Mouse (Mus musculus) E14TG2a.4 (cell line): Measurements from ENCODE around the gene Olfr315.

ENCODE experiments used
- H3K27me3 ChIP-seq: 2 replicates; pipeline ENCODE4 v1.6.1; 2014; ENCODE audit warnings: low read length, control low read depth; ENCODE audit not compliant: insufficient read depth
- H3K36me3 ChIP-seq: 2 replicates; pipeline ENCODE4 v1.6.1; 2014; ENCODE audit warnings: low read length, control low read depth; ENCODE audit not compliant: insufficient read depth
- H3K4me1 ChIP-seq: replicated peaks from 2 replicates; pipeline ENCODE4 v1.6.1; 2014; ENCODE audit warnings: low read depth, low read length, control low read depth
- H3K4me3 ChIP-seq: replicated peaks from 2 replicates; pipeline ENCODE4 v1.5.1; 2014; ENCODE audit warnings: mild to moderate bottlenecking, low read length
- H3K9me3 ChIP-seq: 2 replicates; pipeline ENCODE4 v1.6.1; 2014; ENCODE audit warnings: low read length, control low read depth
- CTCF ChIP-seq: conservative IDR thresholded peaks from 2 replicates; pipeline ENCODE4 v1.5.1; 2014; ENCODE audit warnings: low read length
- NANOG ChIP-seq: IDR thresholded peaks from 2 replicates; pipeline ENCODE4 v1.6.1; 2014; ENCODE audit warnings: borderline replicate concordance, low read length, mixed read lengths
- POU5F1 ChIP-seq: IDR thresholded peaks from 2 replicates; pipeline ENCODE4 v1.6.1; 2014; ENCODE audit warnings: low read length, borderline replicate concordance

Olfr315 gene

GRCm38 (mm10) chr11:58787651-58788050, 14.7 kb downstream of the Olfr315 start:
- no peak overlapping the region for H3K4me3 ChIP-seq
- TF ChIP-seq POU5F1 (no peak), CTCF (no peak), NANOG (no peak)
- no peaks in the 10 kb centered on the region for H3K36me3 ChIP-seq
- H3K27me3 ChIP-seq: 0 out of 2 replicates have a peak, but pooled peaks cover 5% of the 10 kb centered on the region
- H3K4me1 ChIP-seq: no peaks in the 10 kb centered on the region; the same call in 1 of the 2 replicates
- H3K9me3 ChIP-seq: no peaks in the 10 kb centered on the region

DNA sequence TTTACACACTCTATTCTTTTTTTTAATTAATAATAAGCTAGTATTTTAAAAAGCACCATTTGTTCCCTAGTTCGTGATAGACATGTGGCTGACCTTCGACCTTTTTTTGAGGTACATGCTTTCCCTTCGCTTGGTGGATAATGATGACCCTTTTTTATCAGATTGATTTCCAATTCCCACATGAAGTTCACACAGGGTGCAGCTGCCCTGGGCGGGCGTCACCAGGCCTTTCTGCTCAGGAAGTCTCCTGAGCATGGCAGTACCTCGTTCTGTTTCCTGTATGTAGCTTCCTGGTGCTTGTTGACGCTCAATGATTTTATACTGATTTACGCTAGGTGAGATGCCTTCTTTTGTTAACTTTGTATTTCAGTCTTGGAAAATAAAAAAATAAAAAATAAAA, 15.4 kb downstream of the Olfr315 start:
- TF ChIP-seq POU5F1 (no peak), NANOG (no peak), CTCF (no peak)
- no peaks in the 10 kb centered on the region for H3K36me3 ChIP-seq
- H3K9me3 ChIP-seq: no peaks in the 10 kb centered on the region
- no peaks in the 10 kb centered on the region; the same call in 1 of the 2 replicates for H3K4me1 ChIP-seq
- H3K4me3 ChIP-seq: no peak overlapping the region
- H3K27me3 ChIP-seq: 0 out of 2 replicates have a peak, but pooled peaks cover 5% of the 10 kb centered on the region

DNA sequence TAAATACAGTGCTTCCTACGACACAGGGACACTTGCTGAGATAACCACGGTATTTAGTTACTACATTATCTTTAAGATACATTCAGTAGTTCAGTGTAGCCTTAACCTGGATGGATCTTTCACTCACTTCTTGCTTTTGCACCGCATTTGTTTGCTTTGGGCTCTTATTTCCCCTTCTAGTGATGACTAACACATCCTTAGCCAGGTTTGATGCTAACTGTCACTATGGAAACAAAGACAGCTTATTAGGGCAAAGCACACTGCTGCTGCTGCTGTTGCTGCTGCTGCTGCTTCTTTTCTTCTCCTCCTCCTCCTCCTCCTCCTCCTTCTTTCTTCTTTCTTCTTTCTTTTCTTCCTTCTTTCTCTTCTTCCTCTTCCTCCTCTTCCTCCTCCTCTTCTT, 16.5 kb downstream of the Olfr315 start:
- Histone ChIP-seq H3K4me3 (no peak overlapping the region), H3K4me1 (no peaks in the 10 kb centered on the region; the same call in 1 of the 2 replicates), H3K27me3 (0 out of 2 replicates have a peak, but pooled peaks cover 5% of the 10 kb centered on the region), H3K9me3 (no peaks in the 10 kb centered on the region), H3K36me3 (no peaks in the 10 kb centered on the region)
- TF ChIP-seq POU5F1 (no peak), NANOG (no peak), CTCF (no peak)

DNA sequence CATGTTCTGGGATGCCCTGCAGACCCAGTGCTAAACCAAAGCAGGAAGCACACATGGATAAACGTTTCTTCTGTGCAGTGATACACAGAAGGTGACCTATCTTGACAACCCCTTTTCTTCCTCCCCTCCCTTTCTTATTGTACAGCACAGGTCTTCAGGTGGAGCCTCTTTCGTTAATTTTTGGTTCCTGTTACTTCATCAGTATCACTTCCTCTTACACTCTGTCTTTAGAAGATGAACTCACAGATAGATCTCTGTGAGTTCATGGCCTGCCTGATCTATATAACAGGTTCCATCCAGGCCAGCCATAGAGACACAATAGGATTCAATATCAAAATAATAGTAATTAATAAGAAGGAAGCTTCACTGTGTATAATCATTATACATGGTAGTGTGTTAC, 17.1 kb downstream of the Olfr315 start:
- no peaks in the 10 kb centered on the region for H3K36me3 ChIP-seq
- TF ChIP-seq CTCF (no peak), POU5F1 (no peak), NANOG (no peak)
- H3K4me1 ChIP-seq: no peaks in the 10 kb centered on the region; the same call in 1 of the 2 replicates
- H3K27me3 ChIP-seq: 0 out of 2 replicates have a peak, but pooled peaks cover 5% of the 10 kb centered on the region
- no peaks in the 10 kb centered on the region for H3K9me3 ChIP-seq
- H3K4me3 ChIP-seq: no peak overlapping the region

DNA sequence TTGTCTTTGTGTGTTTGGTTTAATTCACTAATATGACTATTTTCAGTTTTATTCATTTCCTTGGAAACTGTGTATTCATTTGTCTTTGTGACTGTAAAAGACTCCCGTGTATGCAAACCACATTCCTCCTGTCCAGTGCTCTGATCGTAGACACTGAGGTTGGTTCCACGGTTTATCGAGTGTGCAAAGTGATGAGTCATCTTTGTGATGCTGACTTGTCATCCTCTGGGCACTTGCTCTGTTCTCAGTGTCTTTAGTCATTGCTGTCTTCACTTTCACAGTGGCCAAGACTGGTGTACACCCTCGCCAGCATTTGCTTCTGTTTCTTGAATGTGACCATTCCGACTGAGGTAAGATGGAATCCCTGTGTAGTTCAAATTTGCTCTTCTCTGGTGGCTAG, 17.7 kb downstream of the Olfr315 start:
- Histone ChIP-seq H3K4me3 (no peak overlapping the region), H3K36me3 (no peaks in the 10 kb centered on the region), H3K27me3 (0 out of 2 replicates have a peak, but pooled peaks cover 5% of the 10 kb centered on the region), H3K4me1 (no peaks in the 10 kb centered on the region; the same call in 1 of the 2 replicates), H3K9me3 (no peaks in the 10 kb centered on the region)
- TF ChIP-seq NANOG: no peak
- TF ChIP-seq CTCF: no peak
- no peak for TF ChIP-seq POU5F1

- Histone ChIP-seq H3K27me3 (no peaks in the 10 kb centered on the region), H3K4me3 (no peak overlapping the region), H3K9me3 (no peaks in the 10 kb centered on the region), H3K36me3 (no peaks in the 10 kb centered on the region), H3K4me1 (no peaks in the 10 kb centered on the region)
- TF ChIP-seq CTCF (peak; percentile 25; the same call in 1 of the 2 replicates), NANOG (no peak)
Observed at GRCm38 (mm10) chr11:58795856-58796255, 22.9 kb downstream of the Olfr315 start.

DNA sequence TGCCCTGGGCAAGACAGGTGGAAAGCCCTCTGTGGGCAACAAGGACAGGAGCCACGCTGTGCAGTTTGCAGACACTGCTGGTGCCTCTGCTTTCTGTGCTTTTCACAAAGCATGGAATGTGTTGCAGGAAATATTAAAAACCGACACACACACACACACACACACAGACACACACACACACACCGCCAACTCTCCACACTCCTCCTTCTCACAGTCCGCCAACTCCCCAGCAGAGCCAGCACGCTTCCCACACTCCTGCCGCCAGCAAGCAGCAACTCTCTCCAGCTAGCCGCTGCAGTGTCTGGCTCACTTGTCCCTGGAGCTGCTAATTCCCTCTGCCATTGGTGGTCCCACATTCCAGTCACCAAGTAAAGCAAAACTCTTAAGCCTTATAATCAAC, 23.9 kb downstream of the Olfr315 start:
- H3K9me3 ChIP-seq: no peaks in the 10 kb centered on the region
- no peaks in the 10 kb centered on the region for H3K27me3 ChIP-seq
- TF ChIP-seq POU5F1: no peak
- no peak for TF ChIP-seq NANOG
- TF ChIP-seq CTCF: no peak
- peaks cover 9% of the 10 kb centered on the region for H3K4me1 ChIP-seq
- H3K4me3 ChIP-seq: no peak overlapping the region
- H3K36me3 ChIP-seq: no peaks in the 10 kb centered on the region

DNA sequence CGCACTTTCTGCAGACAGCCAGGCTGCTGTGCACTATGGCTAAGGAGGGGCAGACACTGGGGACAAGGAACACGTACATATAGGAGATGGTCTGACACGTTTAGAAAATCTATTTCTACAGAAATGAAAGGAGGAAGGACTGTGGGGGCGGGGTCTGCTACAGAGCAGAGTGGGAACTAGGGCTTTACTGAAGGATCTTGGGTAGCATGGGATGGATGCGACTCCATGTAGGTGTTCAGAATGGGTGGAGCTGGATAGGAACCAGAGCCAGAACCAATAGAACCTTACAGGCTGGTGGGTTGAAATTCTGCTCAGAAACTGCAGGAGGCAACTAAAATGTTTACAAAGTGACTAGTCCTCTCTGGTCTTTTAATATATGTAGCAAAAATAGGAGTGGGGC, 26.8 kb downstream of the Olfr315 start:
- H3K4me1 ChIP-seq: peaks cover 20% of the 10 kb centered on the region
- H3K36me3 ChIP-seq: no peaks in the 10 kb centered on the region
- TF ChIP-seq POU5F1: no peak
- TF ChIP-seq CTCF: no peak
- no peak for TF ChIP-seq NANOG
- no peaks in the 10 kb centered on the region for H3K9me3 ChIP-seq
- H3K27me3 ChIP-seq: no peaks in the 10 kb centered on the region
- H3K4me3 ChIP-seq: no peak overlapping the region
